Mouse (Mus musculus): Measurements from ENCODE around the gene Zbtb22. TPM values are rescaled to one million over a fixed set of nuclear protein-coding genes. Genes with fewer than 3 reads are reported as not detected.

The Zbtb22 gene
- polyA plus RNA-seq, 1 experiment from 2014 or later, result 20.6 TPM

DNA sequence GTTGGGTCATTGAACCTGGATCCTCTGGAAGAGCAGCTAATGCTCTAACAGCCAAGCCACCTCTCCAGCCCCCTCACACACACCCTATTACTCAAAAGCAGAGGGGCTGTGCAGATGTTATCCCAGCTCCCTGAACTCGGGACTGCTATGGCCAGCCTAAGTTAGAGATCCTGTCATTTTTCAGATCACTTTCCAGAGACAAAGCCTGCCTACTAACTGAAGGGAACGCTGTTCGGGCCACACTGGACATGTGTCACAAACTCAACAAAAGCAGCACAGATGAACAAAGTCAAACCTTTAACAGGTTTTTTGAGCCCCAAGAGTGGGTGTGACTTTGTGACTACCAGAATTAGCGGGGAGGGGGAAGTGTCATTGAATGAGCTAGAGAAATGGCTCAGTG is 37.2 kb downstream of the Zbtb22 start:
- H3K27me3 ChIP-seq, result no peaks in the 10 kb centered on the region
- H3K4me2 ChIP-seq, result peak overlapping the region; percentile 90; the same call in 1 of the 2 replicates
- H3K4me1 ChIP-seq, result peaks cover 55% of the 10 kb centered on the region
- H3K4me3 ChIP-seq, result no peak overlapping the region
- 0 out of 2 replicates have a peak overlapping the region, but pooled peaks have one; percentile 2 for H3K9ac ChIP-seq
- 63% methylated on average over 4 of the region's 4 CpGs for WGBS
- no peaks in the 10 kb centered on the region for H3K9me3 ChIP-seq
- no peak for ATAC-seq (ENCODE audit: borderline replicate concordance, extremely low read depth, low FRiP score, low TSS enrichment)
- no peak overlapping the region for H3K27ac ChIP-seq
- peaks cover 39% of the 10 kb centered on the region for H3K36me3 ChIP-seq

DNA sequence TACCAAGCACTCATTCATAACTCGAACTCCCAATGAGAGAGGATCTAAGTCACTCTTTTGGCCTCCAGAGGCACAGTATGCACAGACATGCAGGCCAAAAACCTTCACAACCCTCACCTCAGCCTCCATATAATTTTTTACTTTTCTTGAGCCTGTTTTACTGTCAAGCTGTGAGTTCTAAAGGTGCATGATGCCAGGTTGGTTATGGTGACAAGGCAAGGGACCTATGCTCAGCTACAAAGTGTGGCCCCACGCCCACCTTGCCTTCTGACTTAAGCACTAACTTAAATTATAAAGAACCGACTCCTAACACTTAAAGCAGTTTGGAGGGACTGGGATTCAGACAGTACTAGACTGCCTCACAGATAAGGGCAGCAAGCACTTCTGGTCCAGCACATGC is 37.6 kb downstream of the Zbtb22 start:
- H3K4me1 ChIP-seq, result peaks cover 55% of the 10 kb centered on the region
- peaks cover 36% of the 10 kb centered on the region for H3K36me3 ChIP-seq
- no peaks in the 10 kb centered on the region for H3K9me3 ChIP-seq
- H3K27me3 ChIP-seq, result no peaks in the 10 kb centered on the region
- H3K4me2 ChIP-seq, result peak overlapping the region; percentile 76
- WGBS, result 69% methylated on average over 3 of the region's 3 CpGs
- 0 out of 2 replicates have a peak overlapping the region, but pooled peaks have one; percentile 1 for H3K27ac ChIP-seq
- H3K4me3 ChIP-seq, result 0 out of 2 replicates have a peak overlapping the region, but pooled peaks have one; percentile 1
- no peak for ATAC-seq (ENCODE audit: borderline replicate concordance, extremely low read depth, low FRiP score, low TSS enrichment)
- peak overlapping the region; percentile 94; the same call in 1 of the 2 replicates for H3K9ac ChIP-seq

DNA sequence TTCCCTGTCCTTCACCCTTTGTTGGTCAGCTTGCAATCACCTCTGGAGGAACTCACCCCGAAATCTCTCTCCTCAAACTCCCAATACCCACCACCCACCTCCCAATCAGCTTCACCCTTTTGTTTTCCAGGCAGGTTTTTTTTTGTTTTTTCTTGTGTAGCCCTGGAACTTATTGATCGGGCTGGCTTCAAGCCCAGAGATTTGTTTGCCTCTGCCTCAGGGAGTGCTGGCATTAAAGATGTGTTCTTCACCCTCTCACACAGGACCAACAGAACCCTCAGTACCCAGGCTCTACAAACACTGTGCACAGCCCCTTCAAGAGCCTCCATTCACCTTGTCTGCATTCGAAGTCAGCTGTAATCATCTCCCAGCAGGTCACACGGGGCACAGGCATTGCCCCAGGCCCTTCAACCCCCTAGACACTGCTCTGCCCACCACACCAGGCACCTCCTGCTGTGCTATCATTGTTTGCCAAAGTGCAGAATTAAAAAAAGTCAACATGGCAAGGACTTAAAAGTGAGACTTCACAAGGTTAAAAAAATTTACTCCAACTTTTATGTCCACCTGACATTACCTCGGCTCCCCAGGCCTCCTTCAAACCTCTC is 38.4 kb downstream of the Zbtb22 start:
- Histone ChIP-seq H3K4me2 (peak overlapping the region; percentile 76), H3K36me3 (peaks cover 37% of the 10 kb centered on the region), H3K9me3 (no peaks in the 10 kb centered on the region), H3K9ac (peak overlapping the region; percentile 94), H3K4me1 (peaks cover 55% of the 10 kb centered on the region), H3K27ac (peak overlapping the region; percentile 42; the same call in 1 of the 2 replicates), H3K27me3 (no peaks in the 10 kb centered on the region), H3K4me3 (peak overlapping the region; percentile 75)
- 37% methylated on average over 5 of the region's 5 CpGs for WGBS
- ATAC-seq (ENCODE audit: borderline replicate concordance, extremely low read depth, low FRiP score, low TSS enrichment), result no peak

DNA sequence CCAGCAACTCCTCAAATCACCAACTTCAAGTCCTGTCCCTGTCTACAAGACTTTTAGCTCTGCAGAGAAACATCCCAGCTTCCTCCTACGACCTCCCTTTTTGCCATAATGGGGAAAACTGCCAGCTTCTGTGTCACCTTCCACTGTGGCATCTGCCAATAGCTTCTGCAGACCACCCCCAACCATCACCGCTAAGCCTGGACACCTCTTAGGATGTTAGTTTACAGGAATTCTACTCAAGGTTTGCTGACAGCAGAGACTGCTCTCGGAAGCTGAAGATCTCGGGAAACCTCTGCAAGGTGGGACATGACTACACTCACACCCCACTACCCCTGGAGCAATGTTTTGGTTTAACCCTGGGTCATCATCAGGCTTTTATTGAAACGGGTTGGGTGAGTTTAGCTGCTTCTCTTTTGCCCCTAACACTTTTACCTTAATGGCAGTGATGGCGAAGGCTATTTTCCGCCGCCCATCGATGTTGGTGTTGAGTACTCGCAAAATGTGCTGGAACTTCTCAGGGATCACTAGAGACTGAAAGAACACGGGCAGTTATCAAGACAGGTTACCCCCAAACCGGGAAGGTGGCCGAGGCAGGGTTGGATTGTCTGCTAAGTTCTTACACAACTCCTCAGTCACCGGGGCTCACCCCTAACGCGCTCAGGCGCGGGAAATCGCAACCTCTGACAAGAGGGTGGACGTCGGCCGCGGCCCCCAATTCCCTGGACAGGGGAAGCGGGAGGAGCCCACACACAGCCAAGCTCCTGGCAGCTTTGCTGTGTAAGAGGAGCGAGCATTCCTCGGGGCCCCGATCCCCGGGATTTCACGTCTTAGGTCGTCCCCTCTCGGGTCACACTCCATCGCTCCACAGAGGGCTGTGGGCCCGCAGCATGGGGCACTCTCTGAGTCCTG is 39.2 kb downstream of the Zbtb22 start:
- Histone ChIP-seq H3K36me3 (peaks cover 44% of the 10 kb centered on the region), H3K4me1 (peaks cover 55% of the 10 kb centered on the region), H3K4me3 (peak overlapping the region; percentile 75), H3K9ac (peak overlapping the region; percentile 94), H3K27ac (peak overlapping the region; percentile 88), H3K4me2 (peak overlapping the region; percentile 76), H3K9me3 (no peaks in the 10 kb centered on the region), H3K27me3 (no peaks in the 10 kb centered on the region)
- under 1% methylated on average over 33 of the region's 33 CpGs for WGBS
- ATAC-seq (ENCODE audit: borderline replicate concordance, extremely low read depth, low FRiP score, low TSS enrichment), result peak; percentile 23

DNA sequence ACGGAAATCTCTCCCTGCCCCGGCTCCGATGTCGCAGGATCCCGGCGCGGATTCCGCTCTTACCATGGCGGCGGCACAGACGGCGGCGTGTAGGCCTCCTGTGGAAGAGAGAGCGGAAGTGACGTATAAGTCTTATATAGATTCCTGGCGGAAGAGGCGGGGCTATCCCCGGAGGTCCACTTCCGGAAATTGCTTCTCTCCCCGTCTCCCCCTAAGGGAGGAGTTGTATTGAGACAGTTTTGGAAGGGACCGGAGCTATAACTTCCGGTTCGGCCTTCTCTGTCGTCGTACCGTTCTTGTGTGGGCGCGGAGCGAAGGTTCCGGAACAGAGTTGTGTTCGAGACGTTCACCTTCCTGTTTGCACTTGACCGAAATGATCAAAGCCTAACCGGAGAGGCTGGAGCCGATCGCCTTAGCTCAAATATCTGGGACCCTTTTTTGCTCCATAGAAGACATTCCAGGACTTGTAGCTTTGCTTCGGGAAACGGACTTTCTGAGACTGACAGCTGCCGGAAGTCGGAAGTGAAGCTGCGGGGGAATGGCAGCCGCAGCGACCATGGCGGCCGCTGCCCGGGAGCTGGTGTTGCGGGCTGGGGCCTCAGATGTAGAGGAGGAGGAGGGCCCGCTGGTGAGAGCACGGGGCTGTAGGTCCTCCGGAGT is 40.0 kb downstream of the Zbtb22 start, which contains the start of the genes Vps52 and Rps18:
Gene Vps52 (plus strand): TSS at position 258 of the 660 bp plus-strand sequence.
Gene Rps18 (minus strand): TSS at position 447 of the 660 bp plus-strand sequence.
- peaks cover 48% of the 10 kb centered on the region for H3K36me3 ChIP-seq
- peak within 1 kb of the TSS; percentile 82 for H3K4me2 ChIP-seq
- ATAC-seq (ENCODE audit: borderline replicate concordance, extremely low read depth, low FRiP score, low TSS enrichment), result peak; percentile 86
- peak within 1 kb of the TSS; percentile 94 for H3K9ac ChIP-seq
- H3K9me3 ChIP-seq, result no peaks in the 10 kb centered on the region
- H3K4me3 ChIP-seq, result peak within 1 kb of the TSS; percentile 75
- H3K27ac ChIP-seq, result peak within 1 kb of the TSS; percentile 88
- H3K27me3 ChIP-seq, result no peaks in the 10 kb centered on the region
- WGBS, result under 1% methylated on average over 50 of the region's 50 CpGs
- peaks cover 48% of the 10 kb centered on the region for H3K4me1 ChIP-seq

DNA sequence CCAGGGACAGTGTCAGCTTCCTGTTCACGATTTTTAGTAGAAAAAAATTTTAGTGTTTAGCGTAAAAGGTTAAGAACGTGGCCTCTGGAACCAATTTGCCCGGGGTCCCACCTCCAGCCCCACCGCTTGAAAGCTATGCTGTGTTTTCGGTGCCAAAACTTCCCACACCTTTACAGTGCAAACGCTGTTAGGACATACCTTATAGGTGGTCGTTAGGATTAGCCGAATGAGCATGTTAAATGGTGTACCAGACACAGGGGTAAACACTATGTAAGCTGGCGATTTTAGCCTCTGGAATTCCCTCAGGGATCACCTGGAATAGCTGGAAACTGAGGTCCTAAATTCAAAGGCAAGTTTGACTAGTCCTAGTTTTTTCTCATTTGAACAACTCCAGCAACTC is 40.6 kb downstream of the Zbtb22 start:
- Histone ChIP-seq H3K36me3 (peaks cover 52% of the 10 kb centered on the region), H3K9me3 (no peaks in the 10 kb centered on the region), H3K9ac (peak overlapping the region; percentile 78), H3K27me3 (no peaks in the 10 kb centered on the region), H3K4me1 (peaks cover 42% of the 10 kb centered on the region), H3K27ac (peak overlapping the region; percentile 85; the same call in 1 of the 2 replicates), H3K4me2 (peak overlapping the region; percentile 82), H3K4me3 (peak overlapping the region; percentile 75)
- WGBS, result 5% methylated on average over 10 of the region's 10 CpGs
- ATAC-seq (ENCODE audit: borderline replicate concordance, extremely low read depth, low FRiP score, low TSS enrichment), result no peak

DNA sequence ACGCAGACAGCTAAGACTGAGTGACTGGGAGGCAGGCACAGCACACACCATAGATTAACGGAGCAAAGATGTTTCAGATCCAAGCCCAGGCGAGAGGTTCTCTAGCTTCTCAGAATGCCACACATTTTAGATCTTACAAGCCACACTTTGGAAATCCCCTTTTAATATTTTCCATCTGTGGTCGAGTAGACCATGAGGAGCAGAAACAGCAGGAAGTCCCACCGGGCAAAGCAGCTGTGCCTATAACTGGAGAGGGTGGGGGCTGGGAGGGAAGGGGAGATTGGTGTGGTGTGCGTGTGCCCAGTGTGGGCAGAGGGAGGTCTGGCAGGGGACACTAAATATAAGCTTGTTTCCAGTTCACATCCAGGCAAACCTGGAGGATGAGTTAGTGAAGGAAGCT is 41.8 kb downstream of the Zbtb22 start:
- Histone ChIP-seq H3K27me3 (no peaks in the 10 kb centered on the region), H3K36me3 (peaks cover 52% of the 10 kb centered on the region)
- no peak for ATAC-seq (ENCODE audit: borderline replicate concordance, extremely low read depth, low FRiP score, low TSS enrichment)

DNA sequence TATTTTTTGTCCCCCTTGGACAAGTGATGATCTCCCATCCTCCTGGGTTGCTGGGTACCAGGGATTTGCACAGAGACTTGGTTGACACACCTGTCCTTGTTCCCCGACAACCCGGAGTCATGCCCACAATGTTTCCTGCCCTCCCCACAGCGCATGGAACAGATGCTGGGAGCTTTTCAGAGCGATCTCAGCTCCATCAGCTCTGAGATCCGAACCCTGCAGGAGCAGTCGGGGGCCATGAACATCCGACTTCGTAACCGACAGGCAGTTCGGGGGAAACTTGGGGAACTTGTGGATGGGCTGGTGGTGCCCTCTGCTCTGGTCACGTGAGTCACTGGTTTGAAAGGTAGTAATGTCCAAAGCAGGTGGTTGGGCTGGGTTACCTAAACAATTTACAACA is 42.7 kb downstream of the Zbtb22 start:
- H3K36me3 ChIP-seq, result peaks cover 52% of the 10 kb centered on the region
- H3K4me3 ChIP-seq, result no peak overlapping the region
- no peak for ATAC-seq (ENCODE audit: borderline replicate concordance, extremely low read depth, low FRiP score, low TSS enrichment)
- no peaks in the 10 kb centered on the region for H3K9me3 ChIP-seq
- WGBS, result 91% methylated on average over 11 of the region's 11 CpGs
- no peak overlapping the region for H3K9ac ChIP-seq
- H3K27ac ChIP-seq, result no peak overlapping the region
- no peak overlapping the region for H3K4me2 ChIP-seq
- peaks cover 21% of the 10 kb centered on the region for H3K4me1 ChIP-seq
- H3K27me3 ChIP-seq, result no peaks in the 10 kb centered on the region

More for the DNA sequence above, 41.8 kb downstream of the Zbtb22 start:
- WGBS, result 82% methylated on average over 6 of the region's 6 CpGs
- Histone ChIP-seq H3K4me1 (peaks cover 31% of the 10 kb centered on the region), H3K27ac (no peak overlapping the region), H3K4me2 (no peak overlapping the region), H3K9ac (no peak overlapping the region), H3K4me3 (no peak overlapping the region), H3K9me3 (no peaks in the 10 kb centered on the region)

DNA sequence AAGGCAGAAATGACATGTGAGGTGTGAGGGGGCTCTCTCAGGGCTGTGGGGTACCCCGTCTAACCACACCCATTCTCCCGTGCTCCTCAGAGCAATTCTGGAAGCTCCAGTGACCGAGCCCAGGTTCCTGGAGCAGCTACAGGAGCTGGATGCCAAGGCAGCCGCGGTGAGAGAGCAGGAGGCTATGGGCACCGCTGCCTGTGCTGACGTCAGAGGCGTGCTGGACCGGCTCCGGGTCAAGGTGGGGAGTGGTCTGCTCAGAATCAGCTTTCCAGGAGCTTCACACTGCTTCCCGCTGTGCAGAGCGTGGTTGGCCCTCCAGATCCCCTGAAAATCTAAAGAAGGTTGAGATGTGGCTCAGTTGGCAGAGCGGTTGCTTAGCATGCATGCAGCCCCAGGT is 43.4 kb downstream of the Zbtb22 start:
- Histone ChIP-seq H3K4me3 (no peak overlapping the region), H3K36me3 (peaks cover 50% of the 10 kb centered on the region), H3K27me3 (no peaks in the 10 kb centered on the region), H3K27ac (no peak overlapping the region), H3K4me1 (peaks cover 14% of the 10 kb centered on the region), H3K9ac (no peak overlapping the region), H3K9me3 (no peaks in the 10 kb centered on the region), H3K4me2 (no peak overlapping the region)
- no peak for ATAC-seq (ENCODE audit: borderline replicate concordance, extremely low read depth, low FRiP score, low TSS enrichment)
- WGBS, result 94% methylated on average over 13 of the region's 13 CpGs

DNA sequence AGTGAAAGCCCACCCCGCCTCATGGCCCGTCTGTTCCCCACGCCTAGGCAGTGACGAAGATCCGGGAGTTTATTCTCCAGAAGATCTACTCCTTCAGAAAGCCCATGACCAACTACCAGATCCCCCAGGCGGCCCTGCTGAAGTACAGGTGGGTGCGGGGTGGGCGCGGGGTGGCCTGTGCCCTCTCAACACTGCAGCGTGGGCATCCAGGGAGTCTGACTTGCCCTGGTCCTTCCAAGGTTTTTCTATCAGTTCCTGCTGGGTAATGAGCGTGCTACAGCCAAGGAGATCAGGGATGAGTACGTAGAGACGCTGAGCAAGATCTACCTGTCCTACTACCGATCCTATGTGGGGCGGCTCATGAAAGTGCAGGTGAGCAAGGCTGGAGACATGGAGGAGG is 44.2 kb downstream of the Zbtb22 start:
- ATAC-seq (ENCODE audit: borderline replicate concordance, extremely low read depth, low FRiP score, low TSS enrichment), result no peak
- Histone ChIP-seq H3K4me2 (no peak overlapping the region), H3K27me3 (no peaks in the 10 kb centered on the region), H3K4me1 (peaks cover 9% of the 10 kb centered on the region; the same call in 1 of the 2 replicates), H3K9ac (no peak overlapping the region), H3K27ac (no peak overlapping the region), H3K36me3 (peaks cover 51% of the 10 kb centered on the region), H3K4me3 (no peak overlapping the region), H3K9me3 (no peaks in the 10 kb centered on the region)
- 91% methylated on average over 15 of the region's 15 CpGs for WGBS

DNA sequence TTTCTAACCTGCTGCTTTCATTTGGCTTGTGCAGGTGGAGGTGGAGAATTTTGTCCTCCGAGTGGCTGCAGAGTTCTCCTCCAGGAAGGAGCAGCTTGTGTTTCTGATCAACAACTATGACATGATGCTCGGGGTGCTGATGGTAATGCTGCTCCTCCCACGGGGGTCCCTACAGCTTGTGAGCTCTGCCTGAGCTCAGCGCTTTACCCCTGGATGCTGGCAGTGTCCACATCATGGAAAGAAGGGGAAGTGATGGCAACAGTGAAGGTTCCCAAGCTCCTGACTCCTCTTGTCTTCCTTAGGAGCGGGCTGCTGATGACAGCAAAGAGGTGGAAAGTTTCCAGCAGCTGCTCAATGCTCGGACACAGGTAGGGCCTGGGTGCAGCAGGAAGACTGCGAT is 47.2 kb downstream of the Zbtb22 start:
- Histone ChIP-seq H3K4me1 (no peaks in the 10 kb centered on the region), H3K4me3 (no peak overlapping the region), H3K4me2 (no peak overlapping the region), H3K27ac (no peak overlapping the region), H3K27me3 (no peaks in the 10 kb centered on the region), H3K9ac (no peak overlapping the region), H3K36me3 (peaks cover 56% of the 10 kb centered on the region), H3K9me3 (no peaks in the 10 kb centered on the region)
- ATAC-seq (ENCODE audit: borderline replicate concordance, extremely low read depth, low FRiP score, low TSS enrichment), result no peak
- WGBS, result 89% methylated on average over 7 of the region's 7 CpGs

Measured in lung, embryonic 15.5 days (tissue).